Mouse (Mus musculus): Measurements from ENCODE around the gene Tns3. TPM values are rescaled to one million over a fixed set of nuclear protein-coding genes. Genes with fewer than 3 reads are reported as not detected.

The Tns3 gene
- total and polyA plus RNA-seq, 3 experiments: 0.22 TPM; not detected in 2

DNA sequence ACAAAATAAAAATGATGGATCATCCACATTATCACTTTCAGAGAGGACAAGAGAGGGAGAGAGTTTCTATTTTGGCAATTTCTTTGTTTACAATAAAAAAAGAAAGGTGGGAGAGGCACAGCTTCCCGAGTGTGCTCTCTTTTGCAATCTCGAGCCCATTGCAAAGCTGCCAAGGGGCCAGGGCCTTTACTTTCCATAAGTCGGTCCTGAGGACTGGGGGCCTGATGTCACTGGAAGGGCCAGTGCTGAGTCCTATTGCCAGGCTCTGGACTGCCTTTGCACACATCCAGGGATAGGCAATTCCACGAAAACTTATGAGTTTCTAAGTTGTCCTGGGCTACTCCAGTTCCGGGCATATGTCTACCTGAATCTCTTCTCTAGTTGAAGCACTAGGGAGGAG, 272.8 kb downstream of the Tns3 start:
- peaks cover 6% of the 10 kb centered on the region; the same call in 1 of the 2 replicates for H3K9me3 ChIP-seq (replicated peaks)
- TF ChIP-seq GATA1 (IDR thresholded peaks at IDR 0.05; ENCODE audit: borderline replicate concordance, low read length) (no peak), TAL1 (conservative IDR thresholded peaks at IDR 0.05; ENCODE audit: low read depth, low read length) (no peak), POLR2AphosphoS5 (IDR thresholded peaks at IDR 0.05; ENCODE audit: insufficient replicate concordance, low read depth, low read length) (no peak), CTCF (IDR thresholded peaks at IDR 0.05; ENCODE audit: low read depth, low read length) (no peak), GATA2 (IDR thresholded peaks at IDR 0.05; ENCODE audit: borderline replicate concordance, low read depth, low read length) (no peak)
- H3K36me3 ChIP-seq (replicated peaks): no peaks in the 10 kb centered on the region
- DNase-seq (ENCODE audit: low spot score): no peak
- no peak for ATAC-seq (ENCODE audit: extremely low read depth, insufficient number of reproducible peaks, low FRiP score, poor library complexity, severe bottlenecking)
- H3K4me3 ChIP-seq (ENCODE audit: low read depth, low read length): no peak overlapping the region
- H3K4me1 ChIP-seq (ENCODE audit: insufficient read depth, low read depth, low read length): no peaks in the 10 kb centered on the region
- H3K27me3 ChIP-seq (ENCODE audit: insufficient read depth, low read length): no peaks in the 10 kb centered on the region

DNA sequence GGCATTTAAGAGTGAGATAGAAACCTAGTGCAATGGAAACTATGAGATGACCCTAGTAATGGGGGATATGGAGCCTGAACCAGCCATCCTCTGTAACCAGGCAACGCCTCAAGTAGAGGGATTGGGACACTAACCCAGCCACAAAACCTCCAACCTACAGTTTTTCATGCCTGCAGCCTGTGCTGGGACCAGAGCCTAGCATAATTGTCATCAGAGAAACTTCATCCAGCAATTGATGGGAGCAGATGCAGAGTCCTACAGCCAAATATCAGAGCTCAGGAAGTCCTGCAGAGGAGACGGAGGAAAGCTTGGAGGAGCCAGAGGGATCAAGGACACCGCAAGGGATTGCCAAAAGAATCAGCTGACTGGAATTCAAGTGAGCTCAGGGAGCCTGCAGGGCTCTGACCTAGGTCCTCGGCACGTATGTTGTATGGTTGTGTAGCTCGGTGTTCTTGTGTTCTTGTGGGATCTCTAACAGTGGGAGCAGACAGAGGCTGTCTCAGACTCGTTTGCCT, 278.4 kb downstream of the Tns3 start:
- H3K27me3 ChIP-seq (ENCODE audit: insufficient read depth, low read length): no peaks in the 10 kb centered on the region
- ATAC-seq (ENCODE audit: extremely low read depth, insufficient number of reproducible peaks, low FRiP score, poor library complexity, severe bottlenecking) (no peak), DNase-seq (ENCODE audit: low spot score) (no peak)
- H3K4me3 ChIP-seq (ENCODE audit: low read depth, low read length): no peak overlapping the region
- no peaks in the 10 kb centered on the region for H3K36me3 ChIP-seq (replicated peaks)
- TF ChIP-seq POLR2AphosphoS5 (IDR thresholded peaks at IDR 0.05; ENCODE audit: insufficient replicate concordance, low read depth, low read length) (no peak), TAL1 (conservative IDR thresholded peaks at IDR 0.05; ENCODE audit: low read depth, low read length) (no peak), GATA1 (IDR thresholded peaks at IDR 0.05; ENCODE audit: borderline replicate concordance, low read length) (no peak), CTCF (IDR thresholded peaks at IDR 0.05; ENCODE audit: low read depth, low read length) (no peak), GATA2 (IDR thresholded peaks at IDR 0.05; ENCODE audit: borderline replicate concordance, low read depth, low read length) (no peak)
- H3K4me1 ChIP-seq (ENCODE audit: insufficient read depth, low read depth, low read length): no peaks in the 10 kb centered on the region
- H3K9me3 ChIP-seq (replicated peaks): no peaks in the 10 kb centered on the region

Data from G1E (cell line).